In the genomic region with DNA sequence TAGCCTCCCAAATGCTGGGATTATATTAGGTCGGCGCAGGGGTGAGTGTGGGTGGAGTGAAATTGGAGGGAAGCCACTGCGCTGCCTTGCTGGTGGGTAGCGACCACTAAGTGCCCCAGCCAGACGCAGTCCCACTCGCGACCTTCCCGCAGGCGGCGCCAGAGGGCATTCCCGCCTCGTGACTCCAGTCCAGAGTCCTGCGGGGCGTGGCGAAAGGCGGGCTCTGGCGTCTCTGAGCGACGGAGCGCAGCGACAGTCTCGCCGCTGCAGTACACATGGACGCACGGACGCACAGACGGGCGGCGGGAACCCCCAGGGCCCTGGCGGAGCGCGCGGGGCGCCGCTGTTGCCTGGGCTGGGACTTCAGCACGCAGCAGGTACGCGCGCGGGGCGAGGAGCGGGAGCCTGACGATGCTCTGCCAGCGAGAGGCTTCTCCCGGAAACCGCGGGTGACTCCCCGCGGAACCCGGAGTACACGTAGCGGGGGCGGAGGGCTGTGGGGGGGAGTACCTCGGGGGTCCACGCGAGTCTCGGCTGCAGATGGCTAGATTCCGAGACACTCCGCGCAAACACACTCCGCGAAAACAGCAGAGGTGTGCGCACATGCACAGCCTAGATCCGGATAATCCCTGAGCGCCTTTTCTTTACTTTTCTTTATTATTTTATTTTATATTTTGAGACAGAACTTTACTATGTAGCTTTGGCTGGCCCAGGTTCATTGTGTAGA, we compare ENCODE assay signal across 8 mouse cellular contexts. TPM values are rescaled to one million over a fixed set of nuclear protein-coding genes. Genes with fewer than 3 reads are reported as not detected.
DNase-seq lines count a peak whose midpoint lies in the region; ATAC-seq lines count a peak whose summit lies in the region.

Gene Xylb (plus strand): TSS at position 51 of the 727 bp plus-strand sequence.

- peak; percentile 82 for DNase-seq in adipocyte (ENCODE audit: low spot score)
- DNase-seq in embryo, embryonic 10 days (ENCODE audit: low spot score): peak; percentile 95
- peak; percentile 92 for DNase-seq in gastrocnemius, postnatal 14 days
- DNase-seq in left cerebral cortex, postnatal 10 days (ENCODE audit: extremely low spot score in 1 of 2, low spot score in 2 of 2): peak; percentile 75 to 95
- DNase-seq in right cerebral cortex, postnatal 25 days: peak; percentile 86
- peak; percentile 82 to 93 for DNase-seq in urinary bladder, postnatal 4 days (ENCODE audit: low spot score in 2 of 2)

- peak; percentile 50 for ATAC-seq in inflammation-experienced regulatory T-cells, adult 6 months
- ATAC-seq in megakaryocyte-erythroid progenitor cell, adult 5-6 weeks (replicated peaks; ENCODE audit: low FRiP score, low TSS enrichment, poor library complexity, severe bottlenecking): peak; percentile 94

- intact Hi-C loops in gastrocnemius, postnatal 14 days (cut with DNase I; ENCODE audit: low total_unique reads): loop anchor here (10.0 kb wide), 1 partner anchor 203 kb away; the partner anchor contains the start of genes Acaa1b and Gm47289
- intact Hi-C loops in left cerebral cortex, postnatal 10 days (cut with DNase I): loop anchor here (5.0 kb wide), 1 partner anchor 70 kb away; no protein-coding TSS in a partner anchor

RNA-seq across cellular contexts. Expression of gene Xylb, which starts in this region (rescaled TPM):
- total RNA-seq in gastrocnemius, postnatal 14 days (2021): under 1 TPM; 0.27 to 0.35 TPM
- polyA plus RNA-seq in inflammation-experienced regulatory T-cells, adult 6 months (2017; shearing (Covaris generic)): under 1 TPM in 2 of 3 experiments, not detected in 1; 0.38 to 0.63 TPM
- 1 to 10 TPM; 4.0 to 4.4 TPM for total RNA-seq in left cerebral cortex, postnatal 10 days (2021)
- total RNA-seq in megakaryocyte-erythroid progenitor cell, adult 5-6 weeks (2014; fragmentation: Nextera tagmentation): 5.4 and 5.7 TPM in 2 replicates
- total RNA-seq in megakaryocyte-erythroid progenitor cell, adult 5-6 weeks (2017): 4.3 and 4.8 TPM in 2 replicates

Comparison
In these comparisons a context has a peak if more than half of its experiments do, and no peak if none do; other contexts are left out.
1. Peak in every context shown above with its lines: DNase-seq and ATAC-seq.
2. Peak in DNase-seq in gastrocnemius, postnatal 14 days; RNA of the gene not detected or under 1 TPM.
3. Peak in ATAC-seq in inflammation-experienced regulatory T-cells, adult 6 months; RNA of the gene not detected or under 1 TPM.